Mouse (Mus musculus) B cell, adult (primary cell): Measurements from ENCODE around the gene Olfr972. TPM values are rescaled to one million over a fixed set of nuclear protein-coding genes. Genes with fewer than 3 reads are reported as not detected.

Experiments
- total RNA-seq: library from RNA; stranded (reverse); gene quantifications from 4 replicates; pipeline ENCODE4 v1.2.4, GENCODE M21; 2023; ENCODE audit not compliant: inconsistent age

Olfr972 gene
- total RNA-seq: not detected in 4 replicates

DNA sequence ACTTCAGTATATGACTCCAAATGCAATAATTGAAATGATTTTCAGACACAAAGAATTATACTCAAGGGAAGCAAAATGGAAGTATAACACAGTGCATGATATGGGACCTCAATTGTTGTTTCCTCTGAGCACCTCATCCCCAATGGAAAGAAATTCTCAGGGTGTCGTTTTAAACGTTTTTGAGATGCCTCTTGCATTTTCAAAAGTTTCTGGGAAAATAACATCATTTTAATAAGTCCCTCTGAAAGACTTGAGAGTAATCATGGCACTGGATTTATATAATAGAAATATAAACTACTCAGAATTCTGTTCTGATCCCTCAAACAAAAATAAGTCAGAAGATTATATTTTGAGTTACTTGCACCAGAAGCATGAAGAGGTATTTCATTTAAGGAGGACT, at the start of gene Olfr972:
Gene Olfr972 (plus strand): TSS at position 301 of the 400 bp plus-strand sequence.

DNA sequence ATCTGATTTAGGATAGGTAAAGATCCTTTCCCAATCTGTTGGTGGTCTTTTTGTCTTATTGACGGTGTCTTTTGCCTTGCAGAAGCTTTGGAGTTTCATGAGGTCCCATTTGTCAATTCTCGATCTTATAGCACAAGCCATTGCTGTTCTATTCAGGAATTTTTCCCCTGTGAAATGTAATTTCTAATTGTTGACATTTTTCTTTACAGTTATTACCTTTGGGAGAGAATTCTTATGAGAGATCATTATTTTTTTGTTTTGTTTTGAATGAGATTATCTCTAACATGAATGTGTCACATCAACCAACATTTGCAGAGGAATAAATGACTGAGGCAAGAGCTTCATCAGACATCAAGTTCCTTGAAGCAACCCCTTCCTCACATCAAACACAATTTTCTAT, 29.6 kb upstream of the Olfr972 start, which contains the start of gene Olfr971:
Gene Olfr971 (plus strand): TSS at position 301 of the 400 bp plus-strand sequence.

DNA sequence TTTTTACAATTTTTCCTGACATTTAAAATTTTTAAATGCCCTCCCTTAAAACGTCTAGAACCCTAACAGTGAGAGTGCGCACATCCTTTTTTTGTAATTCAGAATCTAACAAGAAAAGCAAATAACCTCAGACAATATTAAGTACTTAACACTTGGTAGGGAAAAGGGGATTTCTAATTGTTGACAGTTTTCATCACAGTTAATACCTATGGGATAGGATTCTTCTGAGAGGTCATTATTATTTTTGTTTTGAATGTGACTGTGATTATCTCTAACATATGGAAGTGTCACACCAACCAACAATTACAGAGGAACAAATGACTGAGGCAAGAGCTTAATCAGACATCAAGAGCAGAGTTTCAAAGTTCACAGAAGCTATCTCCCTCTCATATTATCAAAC, 40.8 kb downstream of the Olfr972 start, which contains the start of gene Olfr229:
Gene Olfr229 (plus strand): TSS at position 301 of the 400 bp plus-strand sequence.

Other genes with a start within 250 kb of the Olfr972 start
- not detected in 4 replicates for gene Olfr960, start 245.0 kb upstream of the Olfr972 start, total RNA-seq
- not detected in 4 replicates for gene Olfr961, start 221.3 kb upstream of the Olfr972 start, total RNA-seq
- not detected in 4 replicates for gene Olfr963, start 199.2 kb upstream of the Olfr972 start, total RNA-seq
- gene Olfr149, start 159.3 kb upstream of the Olfr972 start, total RNA-seq: not detected in 4 replicates
- gene Olfr965, start 155.1 kb upstream of the Olfr972 start, total RNA-seq: not detected in 4 replicates
- not detected in 4 replicates for gene Olfr150, start 135.4 kb upstream of the Olfr972 start, total RNA-seq
- not detected in 4 replicates for gene Olfr967, start 120.2 kb upstream of the Olfr972 start, total RNA-seq
- gene Olfr968, start 83.2 kb upstream of the Olfr972 start, total RNA-seq: not detected in 4 replicates
- gene Olfr969, start 75.5 kb upstream of the Olfr972 start, total RNA-seq: not detected in 4 replicates
- gene Olfr970, start 57.6 kb upstream of the Olfr972 start, total RNA-seq: not detected in 4 replicates
- not detected in 4 replicates for gene Olfr971, start 29.5 kb upstream of the Olfr972 start, total RNA-seq
- not detected in 4 replicates for gene Olfr229, start 40.9 kb downstream of the Olfr972 start, total RNA-seq
- not detected in 4 replicates for gene Olfr974, start 71.1 kb downstream of the Olfr972 start, total RNA-seq
- gene Olfr975, start 85.6 kb downstream of the Olfr972 start, total RNA-seq: not detected in 4 replicates
- not detected in 4 replicates for gene Olfr976, start 94.7 kb downstream of the Olfr972 start, total RNA-seq
- gene Olfr978, start 125.7 kb downstream of the Olfr972 start, total RNA-seq: not detected in 4 replicates
- not detected in 4 replicates for gene Olfr979, start 137.0 kb downstream of the Olfr972 start, total RNA-seq
- not detected in 4 replicates for gene Olfr980, start 143.2 kb downstream of the Olfr972 start, total RNA-seq
- gene Olfr981, start 155.0 kb downstream of the Olfr972 start, total RNA-seq: not detected in 4 replicates
- gene Olfr982, start 207.4 kb downstream of the Olfr972 start, total RNA-seq: not detected in 4 replicates
- gene Olfr983, start 227.2 kb downstream of the Olfr972 start, total RNA-seq: not detected in 4 replicates
- not detected in 4 replicates for gene Olfr984, start 247.8 kb downstream of the Olfr972 start, total RNA-seq